Mouse (Mus musculus) CH12.LX (cell line): ENCODE results near the gene Fam217a. TPM values are rescaled to one million over a fixed set of nuclear protein-coding genes. Genes with fewer than 3 reads are reported as not detected.
"Not testable (repeated sequence)": the region's sequence is repeated elsewhere in the genome, so short reads cannot be mapped to it uniquely, and the experiment has no call there.

Experiments used
- DNase-seq: peaks from one replicate; pipeline ENCODE4 v3.0.0-alpha.2; 2013; ENCODE audit errors: extremely low read depth
- H3K27ac ChIP-seq: 2 replicates; pipeline ENCODE4 v1.5.1; 2012; ENCODE audit warnings: low read depth, mild to moderate bottlenecking, control low read depth, moderate library complexity; ENCODE audit not compliant: insufficient read depth
- H3K27me3 ChIP-seq: replicated peaks from 2 replicates; pipeline ENCODE3; 2012; ENCODE audit warnings: inconsistent platforms
- H3K36me3 ChIP-seq, 2 experiments: replicated peaks in 1 of 2; 2 replicates each; pipeline versions ENCODE3 to v1.6.1; 2012; ENCODE audit warnings: inconsistent platforms in 1 of 2, low read length in 1 of 2, mild to moderate bottlenecking in 1 of 2, mixed read lengths in 1 of 2, moderate library complexity in 1 of 2; ENCODE audit not compliant: control insufficient read depth in 1 of 2, insufficient read depth in 1 of 2
- H3K4me1 ChIP-seq, 2 experiments: 2 replicates each; pipeline ENCODE4 v1.6.1; 2012; ENCODE audit warnings: inconsistent platforms in 1 of 2, moderate library complexity in 1 of 2; ENCODE audit not compliant: insufficient read depth in 2 of 2, control insufficient read depth in 1 of 2
- H3K4me2 ChIP-seq: 2 replicates; pipeline ENCODE4 v1.6.1; 2012; ENCODE audit warnings: low read depth, mild to moderate bottlenecking, control low read depth; ENCODE audit not compliant: poor library complexity, insufficient read depth, severe bottlenecking
- H3K4me3 ChIP-seq, 3 experiments: fragments of 150-350 bp in 1 of 3; sonication (generic) in 1 of 3; replicated peaks in 1 of 3; 2 replicates each; pipeline versions ENCODE3 to v1.5.1; 2011 to 2012; ENCODE audit warnings: low read depth in 2 of 3, low read length in 2 of 3, mild to moderate bottlenecking in 2 of 3, moderate library complexity in 2 of 3, control low read depth in 1 of 3, improper control_type of control experiment in 1 of 3, inconsistent platforms in 1 of 3, mixed read lengths in 1 of 3; ENCODE audit not compliant: poor library complexity in 1 of 3
- H3K79me2 ChIP-seq: replicated peaks from 2 replicates; pipeline ENCODE4 v1.6.1; 2012; ENCODE audit warnings: mild to moderate bottlenecking, moderate library complexity; ENCODE audit not compliant: control insufficient read depth, poor library complexity, insufficient read depth, severe bottlenecking; ENCODE audit errors: extremely low read depth
- H3K9ac ChIP-seq: 2 replicates; pipeline ENCODE4 v1.6.1; 2012; ENCODE audit warnings: low read depth, mild to moderate bottlenecking, control low read depth, moderate library complexity; ENCODE audit not compliant: insufficient read depth
- H3K9me3 ChIP-seq: replicated peaks from 2 replicates; pipeline ENCODE3; 2012; ENCODE audit warnings: low read length, inconsistent platforms, mixed read lengths
- BHLHE40 ChIP-seq: IDR thresholded peaks from 2 replicates; pipeline ENCODE4 v1.6.1; 2011; ENCODE audit warnings: mild to moderate bottlenecking, low read depth, low read length, improper control_type of control experiment
- CTCF ChIP-seq, 2 experiments: IDR thresholded peaks in 1 of 2; conservative IDR thresholded peaks in 1 of 2; 2 replicates each; pipeline ENCODE4 v1.5.1; 2011 to 2012; ENCODE audit warnings: low read depth in 2 of 2, low read length in 2 of 2, improper control_type of control experiment in 1 of 2, inconsistent platforms in 1 of 2, mild to moderate bottlenecking in 1 of 2, moderate library complexity in 1 of 2
- ELF1 ChIP-seq: IDR thresholded peaks from 2 replicates; pipeline ENCODE4 v1.6.1; 2014; ENCODE audit warnings: low read depth, mild to moderate bottlenecking, inconsistent platforms, low read length, improper control_type of control experiment
- EP300 ChIP-seq: IDR thresholded peaks from 2 replicates; pipeline ENCODE4 v1.6.1; 2011; ENCODE audit warnings: low read length, improper control_type of control experiment
- ETS1 ChIP-seq: conservative IDR thresholded peaks from 2 replicates; pipeline ENCODE4 v1.6.1; 2012; ENCODE audit warnings: low read depth, mild to moderate bottlenecking, inconsistent platforms, low read length, improper control_type of control experiment, moderate library complexity
- HCFC1 ChIP-seq: IDR thresholded peaks from 2 replicates; pipeline ENCODE4 v1.6.1; 2012; ENCODE audit warnings: low read depth, mild to moderate bottlenecking, inconsistent platforms, low read length, improper control_type of control experiment
- JUN ChIP-seq: IDR thresholded peaks from 2 replicates; pipeline ENCODE4 v1.6.1; 2011; ENCODE audit warnings: low read depth, mild to moderate bottlenecking, low read length, improper control_type of control experiment, moderate library complexity; ENCODE audit not compliant: insufficient read depth
- JUND ChIP-seq: conservative IDR thresholded peaks from 2 replicates; pipeline ENCODE4 v1.6.1; 2011; ENCODE audit warnings: low read depth, low read length, improper control_type of control experiment
- MAX ChIP-seq: IDR thresholded peaks from 2 replicates; pipeline ENCODE4 v1.6.1; 2011; ENCODE audit warnings: low read length, improper control_type of control experiment
- MXI1 ChIP-seq: IDR thresholded peaks from 2 replicates; pipeline ENCODE4 v1.6.1; 2011; ENCODE audit warnings: mild to moderate bottlenecking, low read depth, low read length, improper control_type of control experiment
- MYC ChIP-seq: IDR thresholded peaks from 2 replicates; pipeline ENCODE4 v1.6.1; 2011; ENCODE audit warnings: low read depth, mild to moderate bottlenecking, improper control_type of control experiment, low read length
- PAX5 ChIP-seq: IDR thresholded peaks from 2 replicates; pipeline ENCODE4 v1.6.1; 2012; ENCODE audit warnings: low read length, inconsistent platforms, mixed read lengths
- RAD21 ChIP-seq: IDR thresholded peaks from 2 replicates; pipeline ENCODE4 v1.6.1; 2011; ENCODE audit warnings: low read depth, mild to moderate bottlenecking, low read length, improper control_type of control experiment, moderate library complexity
- SIN3A ChIP-seq: IDR thresholded peaks from 2 replicates; pipeline ENCODE4 v1.6.1; 2012; ENCODE audit warnings: low read length, improper control_type of control experiment, inconsistent platforms
- SMC3 ChIP-seq: IDR thresholded peaks from 2 replicates; pipeline ENCODE4 v1.6.1; 2011; ENCODE audit warnings: low read depth, low read length, improper control_type of control experiment
- TCF12 ChIP-seq: IDR thresholded peaks from 2 replicates; pipeline ENCODE4 v1.6.1; 2014; ENCODE audit warnings: low read depth, mild to moderate bottlenecking, inconsistent platforms, low read length, improper control_type of control experiment
- USF2 ChIP-seq: conservative IDR thresholded peaks from 2 replicates; pipeline ENCODE4 v1.6.1; 2011; ENCODE audit warnings: low read depth, low read length, improper control_type of control experiment
- ZC3H11A ChIP-seq: IDR thresholded peaks from 2 replicates; pipeline ENCODE4 v1.6.1; 2012; ENCODE audit warnings: low read depth, mild to moderate bottlenecking, inconsistent platforms, low read length, improper control_type of control experiment
- ZKSCAN1 ChIP-seq: IDR thresholded peaks from 2 replicates; pipeline ENCODE4 v1.6.1; 2012; ENCODE audit warnings: low read depth, inconsistent platforms, low read length, improper control_type of control experiment, borderline replicate concordance
- dilution Hi-C: fragments of 300-500 bp; cut with MboI; formaldehyde crosslinking; loops from 2 replicates; pipeline ENCODE4 v1.14.3; 2020; ENCODE audit warnings: low sequenced_read_pairs; ENCODE audit not compliant: extremely low pct_unique_long_range_greater_than_20kb, extremely low pct_ligation_motif_present
- in situ Hi-C: fragments of 300-500 bp; cut with MboI; formaldehyde crosslinking; loops from 3 replicates; pipeline ENCODE4 v1.14.3; 2019; ENCODE audit warnings: low sequenced_read_pairs, low pct_ligation_motif_present, low pct_unique_long_range_greater_than_20kb, mixed read lengths
- polyA plus RNA-seq: library from polyadenylated mRNA; unstranded; fragments of >175 nt; gene quantifications from 2 replicates; pipeline ENCODE4 v1.2.1, GENCODE M21; 2012; ENCODE audit warnings: low read depth; ENCODE audit not compliant: insufficient read length
- total RNA-seq, 2 experiments: library from RNA; depleted of rRNA; stranded (reverse); fragments of 300-350 nt in 1 of 2; fragments of >200 nt in 1 of 2; gene quantifications; 2 replicates each; pipeline ENCODE4 v1.2.3; 2012 to 2014

The Fam217a gene
- total and polyA plus RNA-seq, 3 experiments, result not detected

GRCm38 (mm10) chr13:34973149-34973548 lies 49.0 kb upstream of the Fam217a start:
- Histone ChIP-seq H3K4me2 (no peak overlapping the region), H3K27ac (no peak overlapping the region), H3K9me3 (no peaks in the 10 kb centered on the region), H3K27me3 (no peaks in the 10 kb centered on the region), H3K4me3 (no peak overlapping the region), H3K9ac (no peak overlapping the region), H3K36me3 (peaks cover 12 to 14% of the 10 kb centered on the region in 2 experiments)
- in situ Hi-C loops, result no loop called here
- TF ChIP-seq MAX (no peak), TCF12 (no peak), MYC (no peak), SMC3 (peak; percentile 55), ZKSCAN1 (no peak), BHLHE40 (no peak), ETS1 (no peak), ZC3H11A (no peak), EP300 (no peak), SIN3A (no peak), JUND (no peak), RAD21 (peak; percentile 57), HCFC1 (no peak), MXI1 (no peak), JUN (no peak), USF2 (no peak), CTCF (conservative IDR thresholded peaks at IDR 0.05 in 1 of 2, IDR thresholded peaks at IDR 0.05 in 1 of 2; ENCODE audit: low read depth in 2 of 2, low read length in 2 of 2) (peak; percentile 63 to 76), ELF1 (no peak), PAX5 (no peak)
- TF ChIP-seq, all 38 proteins: peak for 3
- DNase-seq, result peak; percentile 60
- dilution Hi-C loops, result no loop called here
- Histone ChIP-seq H3K4me1 (no peaks in the 10 kb centered on the region), H3K79me2 (no peaks in the 10 kb centered on the region)

- not testable (repeated sequence) for H3K4me2 ChIP-seq, H3K9me3 ChIP-seq
These were observed 48.3 kb upstream of the Fam217a start for GRCm38 (mm10) chr13:34972456-34972855.

GRCm38 (mm10) chr13:34965647-34966046 lies 41.5 kb upstream of the Fam217a start:
- H3K79me2 ChIP-seq, H3K27ac ChIP-seq, H3K4me1 ChIP-seq, H3K4me2 ChIP-seq, in situ Hi-C loops, DNase-seq, H3K9ac ChIP-seq, H3K4me3 ChIP-seq, dilution Hi-C loops, H3K36me3 ChIP-seq, H3K27me3 ChIP-seq, H3K9me3 ChIP-seq: not testable (repeated sequence)

More at GRCm38 (mm10) chr13:34972456-34972855, 48.3 kb upstream of the Fam217a start:
- H3K4me3 ChIP-seq, H3K9ac ChIP-seq, H3K27me3 ChIP-seq, H3K27ac ChIP-seq, DNase-seq, in situ Hi-C loops, H3K4me1 ChIP-seq, dilution Hi-C loops, H3K36me3 ChIP-seq, H3K79me2 ChIP-seq: not testable (repeated sequence)
